Mouse (Mus musculus) myocyte (in vitro differentiated cells): Measurements from ENCODE around the gene Sirt6. TPM values are rescaled to one million over a fixed set of nuclear protein-coding genes. Genes with fewer than 3 reads are reported as not detected.
A peak's percentile ranks its signal among the peaks of the same experiment; 100 is the strongest.

ENCODE experiments used
- H3K27me3 ChIP-seq: one replicate; pipeline ENCODE4 v1.6.1; 2011; ENCODE audit not compliant: control insufficient read depth, insufficient read depth, insufficient read length
- H3K36me3 ChIP-seq: one replicate; pipeline ENCODE4 v1.6.1; 2011; ENCODE audit not compliant: control insufficient read depth, insufficient read depth
- H3K4me2 ChIP-seq: one replicate; pipeline ENCODE4 v1.6.1; 2011; ENCODE audit warnings: low read depth, control low read depth
- H3K4me3 ChIP-seq: one replicate; pipeline ENCODE4 v1.5.1; 2011; ENCODE audit warnings: mild to moderate bottlenecking, control low read depth, moderate library complexity
- H3K79me2 ChIP-seq: one replicate; pipeline ENCODE4 v1.6.1; 2011; ENCODE audit not compliant: control insufficient read depth, insufficient read depth
- H3ac ChIP-seq: one replicate; pipeline ENCODE4 v1.6.1; 2011; ENCODE audit not compliant: control insufficient read depth, insufficient read length
- CEBPB ChIP-seq: IDR thresholded peaks from 2 replicates; pipeline ENCODE4 v1.6.1; 2011; ENCODE audit warnings: mild to moderate bottlenecking, moderate library complexity; ENCODE audit not compliant: poor library complexity, insufficient read depth, severe bottlenecking
- E2F4 ChIP-seq: IDR thresholded peaks from one replicate; pipeline ENCODE4 v1.6.1; 2011; ENCODE audit warnings: mild to moderate bottlenecking, control low read depth, moderate library complexity; ENCODE audit not compliant: insufficient read depth
- MAX ChIP-seq: IDR thresholded peaks from one replicate; pipeline ENCODE4 v1.6.1; 2011; ENCODE audit warnings: low read depth, mild to moderate bottlenecking, control low read depth
- MYOD1 ChIP-seq, 3 experiments: IDR thresholded peaks; one replicate each; pipeline ENCODE4 v1.6.1; 2011; ENCODE audit warnings: control low read depth in 2 of 3, low read depth in 2 of 3, mild to moderate bottlenecking in 2 of 3, moderate library complexity in 1 of 3; ENCODE audit not compliant: insufficient read length in 2 of 3, control insufficient read depth in 1 of 3
- MYOG ChIP-seq, 3 experiments: IDR thresholded peaks; one replicate each; pipeline ENCODE4 v1.6.1; 2011; ENCODE audit warnings: control low read depth in 2 of 3, low read depth in 2 of 3, mild to moderate bottlenecking in 2 of 3; ENCODE audit not compliant: insufficient read length in 2 of 3, control insufficient read depth in 1 of 3, insufficient read depth in 1 of 3
- POLR2A ChIP-seq: IDR thresholded peaks from one replicate; pipeline ENCODE4 v1.6.1; 2011; ENCODE audit warnings: low read depth, mild to moderate bottlenecking, control low read depth, moderate library complexity; ENCODE audit not compliant: insufficient read length
- POLR2AphosphoS2 ChIP-seq: IDR thresholded peaks from one replicate; pipeline ENCODE4 v1.6.1; 2011; ENCODE audit warnings: low read depth, control low read depth; ENCODE audit not compliant: insufficient read length
- REST ChIP-seq: IDR thresholded peaks from one replicate; pipeline ENCODE4 v1.6.1; 2011; ENCODE audit warnings: mild to moderate bottlenecking, control low read depth, moderate library complexity; ENCODE audit not compliant: insufficient read depth, insufficient read length
- SRF ChIP-seq: IDR thresholded peaks from one replicate; pipeline ENCODE4 v1.6.1; 2011; ENCODE audit warnings: low read depth; ENCODE audit not compliant: control insufficient read depth, insufficient read length
- TCF12 ChIP-seq: IDR thresholded peaks from one replicate; pipeline ENCODE4 v1.6.1; 2011; ENCODE audit warnings: mild to moderate bottlenecking, control low read depth; ENCODE audit not compliant: poor library complexity, insufficient read depth, severe bottlenecking
- TCF3 ChIP-seq: IDR thresholded peaks from one replicate; pipeline ENCODE4 v1.6.1; 2011; ENCODE audit warnings: low read depth, control low read depth; ENCODE audit not compliant: insufficient read length
- USF1 ChIP-seq: IDR thresholded peaks from one replicate; pipeline ENCODE4 v1.6.1; 2011; ENCODE audit warnings: low read depth, mild to moderate bottlenecking, control low read depth, moderate library complexity
- polyA plus RNA-seq: library from polyadenylated mRNA; unstranded; fragments of >200 nt; fragmentation: generic; extraction: Trizol; gene quantifications from one replicate; pipeline ENCODE4 v1.2.1, GENCODE M21; 2012; ENCODE audit warnings: missing spikeins

Gene Sirt6
- polyA plus RNA-seq, 1 experiment = 28.0 TPM

DNA sequence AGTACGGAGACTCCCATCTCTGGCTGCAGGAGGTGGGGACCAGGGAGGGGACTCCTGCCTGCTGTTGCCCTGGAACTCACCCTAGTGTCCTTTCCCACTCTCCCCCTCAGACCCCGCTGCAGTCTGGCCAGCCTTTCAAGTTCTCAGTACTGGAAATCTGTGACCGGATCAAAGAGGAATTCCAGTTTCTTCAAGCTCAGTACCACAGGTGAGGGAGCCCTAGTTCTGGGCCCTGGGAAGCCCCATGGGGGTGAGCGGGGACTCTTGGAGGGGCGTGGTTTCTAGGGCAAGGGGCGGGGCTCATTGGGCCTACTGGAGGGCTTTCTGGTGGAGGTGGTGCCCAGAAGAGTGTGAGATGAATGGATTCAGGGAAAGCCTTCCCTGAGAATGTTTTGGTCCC, 51.9 kb downstream of the Sirt6 start:
- Histone ChIP-seq H3K27me3 (no peaks in the 10 kb centered on the region), H3K36me3 (no peaks in the 10 kb centered on the region), H3K4me3 (peak overlapping the region; percentile 29), H3K79me2 (no peaks in the 10 kb centered on the region), H3K4me2 (peak overlapping the region; percentile 75), H3ac (no peak overlapping the region)
- TF ChIP-seq POLR2AphosphoS2 (no peak), TCF12 (no peak), MYOD1 (IDR thresholded peaks at IDR 0.05; ENCODE audit: control insufficient read depth in 1 of 3, insufficient read length in 2 of 3, low read depth in 2 of 3) (no peak), POLR2A (no peak), SRF (no peak), MYOG (IDR thresholded peaks at IDR 0.05; ENCODE audit: control insufficient read depth in 1 of 3, insufficient read depth in 1 of 3, insufficient read length in 2 of 3, low read depth in 2 of 3) (no peak), REST (no peak), E2F4 (no peak), TCF3 (no peak), MAX (no peak), CEBPB (no peak), USF1 (no peak)

GRCm38 (mm10) chr10:81575208-81575631, 52.4 kb downstream of the Sirt6 start:
- Histone ChIP-seq H3K4me3 (peak overlapping the region; percentile 29), H3K4me2 (peak overlapping the region; percentile 75), H3ac (no peak overlapping the region), H3K36me3 (no peaks in the 10 kb centered on the region), H3K79me2 (no peaks in the 10 kb centered on the region), H3K27me3 (no peaks in the 10 kb centered on the region)
- TF ChIP-seq POLR2A = peak; percentile 72
- TF ChIP-seq MYOG (IDR thresholded peaks at IDR 0.05; ENCODE audit: control insufficient read depth in 1 of 3, insufficient read depth in 1 of 3, insufficient read length in 2 of 3, low read depth in 2 of 3) = peak in 2 of 3 experiments; percentile 45 to 85
- peak; percentile 35 for TF ChIP-seq TCF3
- TF ChIP-seq MYOD1 (IDR thresholded peaks at IDR 0.05; ENCODE audit: control insufficient read depth in 1 of 3, insufficient read length in 2 of 3, low read depth in 2 of 3) = peak in 2 of 3 experiments; percentile 31 to 78
- no peak for TF ChIP-seq TCF12
- TF ChIP-seq USF1 = no peak

DNA sequence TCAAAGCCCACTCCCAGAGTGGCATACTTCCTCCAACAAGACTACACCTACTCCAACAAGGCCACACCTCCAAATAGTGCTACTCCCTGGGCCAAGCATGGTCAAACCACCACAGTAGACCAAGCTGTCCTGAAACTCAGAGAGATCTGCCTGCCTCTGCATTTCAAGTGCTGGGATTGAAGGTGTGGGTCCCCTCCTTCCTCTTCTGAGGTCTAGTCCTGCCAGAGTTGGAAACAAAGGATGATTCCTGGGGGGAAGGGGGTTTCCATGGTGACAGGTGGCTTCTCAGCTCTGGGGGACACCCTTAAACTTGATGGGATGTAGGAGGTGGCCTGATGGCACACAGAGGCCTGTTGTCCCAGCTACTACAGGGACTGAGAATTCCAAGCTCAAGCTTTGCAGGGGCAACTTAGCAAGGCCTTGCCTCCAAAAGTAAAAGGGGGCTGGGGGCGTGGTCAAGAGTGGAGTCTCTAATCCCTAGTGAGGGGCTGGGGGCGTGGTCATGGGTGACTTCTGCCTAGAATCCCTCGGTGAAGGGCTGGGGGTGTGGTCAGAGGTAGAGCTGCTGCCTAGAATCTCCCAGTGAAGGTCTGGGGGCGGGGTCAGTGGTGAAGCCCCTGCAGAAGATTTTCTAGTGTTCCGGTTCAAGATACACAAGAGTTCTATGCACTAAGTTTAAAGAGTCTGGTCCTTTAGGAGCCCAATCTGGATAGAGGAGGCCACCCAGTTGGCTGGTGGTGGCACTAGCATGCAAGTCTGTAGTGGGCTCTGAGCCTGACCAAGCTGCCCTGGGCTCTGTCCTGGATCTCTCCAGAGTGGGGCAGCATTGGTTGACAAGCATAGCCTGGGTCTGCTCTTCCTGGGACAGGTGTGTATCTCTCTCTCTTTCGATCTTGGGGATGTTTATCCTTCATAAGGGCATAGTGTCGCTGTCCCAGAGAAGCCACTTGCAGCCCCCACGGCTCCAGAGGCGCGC, 53.2 kb downstream of the Sirt6 start, which contains the start of gene Tle2:
TSS of gene Tle2 (plus strand) at position 481 of the 976 bp plus-strand sequence.
- Histone ChIP-seq H3K27me3 (no peaks in the 10 kb centered on the region), H3ac (no peak within 1 kb of the TSS), H3K36me3 (no peaks in the 10 kb centered on the region), H3K79me2 (no peaks in the 10 kb centered on the region), H3K4me3 (peak within 1 kb of the TSS; percentile 29), H3K4me2 (peak within 1 kb of the TSS; percentile 75)
- TF ChIP-seq TCF3 (no peak), MYOD1 (IDR thresholded peaks at IDR 0.05; ENCODE audit: control insufficient read depth in 1 of 3, insufficient read length in 2 of 3, low read depth in 2 of 3) (no peak), USF1 (no peak), POLR2AphosphoS2 (no peak), MAX (no peak), SRF (no peak), REST (no peak), POLR2A (no peak), TCF12 (no peak), CEBPB (no peak), E2F4 (no peak), MYOG (IDR thresholded peaks at IDR 0.05; ENCODE audit: control insufficient read depth in 1 of 3, insufficient read depth in 1 of 3, insufficient read length in 2 of 3, low read depth in 2 of 3) (no peak)

- Histone ChIP-seq H3ac (no peak overlapping the region), H3K36me3 (no peaks in the 10 kb centered on the region), H3K27me3 (no peaks in the 10 kb centered on the region), H3K4me2 (no peak overlapping the region), H3K4me3 (no peak overlapping the region), H3K79me2 (no peaks in the 10 kb centered on the region)
- no peak for TF ChIP-seq MAX
- TF ChIP-seq SRF = no peak
- TF ChIP-seq MYOD1 (IDR thresholded peaks at IDR 0.05; ENCODE audit: control insufficient read depth in 1 of 3, insufficient read length in 2 of 3, low read depth in 2 of 3) = no peak
- no peak for TF ChIP-seq TCF3
- no peak for TF ChIP-seq POLR2A
- no peak for TF ChIP-seq USF1
- TF ChIP-seq MYOG (IDR thresholded peaks at IDR 0.05; ENCODE audit: control insufficient read depth in 1 of 3, insufficient read depth in 1 of 3, insufficient read length in 2 of 3, low read depth in 2 of 3) = no peak
- no peak for TF ChIP-seq REST
- no peak for TF ChIP-seq TCF12
Measured at GRCm38 (mm10) chr10:81572975-81573374, 54.6 kb downstream of the Sirt6 start.
